Mouse (Mus musculus) bone marrow macrophage, adult 2 months (primary cell): ENCODE results near the gene Tle2.

ENCODE experiments used
- CTCF ChIP-seq: IDR thresholded peaks from 2 replicates; pipeline ENCODE4 v1.5.1; 2012; ENCODE audit warnings: low read depth, mild to moderate bottlenecking, low read length, moderate library complexity
- POLR2A ChIP-seq: IDR thresholded peaks from 2 replicates; pipeline ENCODE4 v1.6.1; 2012; ENCODE audit warnings: mild to moderate bottlenecking, low read depth, low read length, borderline replicate concordance

- no peak for TF ChIP-seq CTCF
- no peak for TF ChIP-seq POLR2A
Measured at GRCm38 (mm10) chr10:81601396-81601905, 27.1 kb downstream of the Tle2 start.
